Mouse (Mus musculus): ENCODE results near the gene Poc1b.

- no peak for TF ChIP-seq CTCF (IDR thresholded peaks at IDR 0.05; ENCODE audit: low read depth)
- no peak for TF ChIP-seq EP300 (IDR thresholded peaks at IDR 0.05; ENCODE audit: low read depth)
Observed at GRCm38 (mm10) chr10:99127691-99128261, 20.9 kb downstream of the Poc1b start.
